Mouse (Mus musculus) liver, embryonic 14.5 days (tissue): ENCODE data around the gene Usp3. TPM values are rescaled to one million over a fixed set of nuclear protein-coding genes. Genes with fewer than 3 reads are reported as not detected.

Experiments
- ATAC-seq: fragments of 200-750 bp; cut with Nextera tagmentation; 2 replicates; pipeline ENCODE4 v1.8.0; 2017; ENCODE audit warnings: moderate number of reproducible peaks, mild to moderate bottlenecking, moderate library complexity; ENCODE audit not compliant: insufficient read depth
- DNase-seq, 3 experiments: peaks; one replicate each; pipeline ENCODE4 v3.0.0-alpha.2; 2012 to 2013; ENCODE audit warnings: low read depth in 3 of 3, low spot score in 3 of 3
- H3K27ac ChIP-seq: fragments of 300-500 bp; sonication (generic); 2 replicates; pipeline ENCODE4 v1.5.1; 2014; ENCODE audit warnings: moderate library complexity, mild to moderate bottlenecking, control low read depth, inconsistent platforms
- H3K27me3 ChIP-seq: fragments of 300-500 bp; sonication (generic); 2 replicates; pipeline ENCODE4 v1.6.1; 2014; ENCODE audit warnings: mild to moderate bottlenecking, low read length, moderate library complexity; ENCODE audit not compliant: control insufficient read depth, insufficient read depth
- H3K36me3 ChIP-seq: fragments of 300-500 bp; sonication (generic); replicated peaks from 2 replicates; pipeline ENCODE4 v1.6.1; 2014; ENCODE audit warnings: low read depth; ENCODE audit not compliant: control insufficient read depth, insufficient read depth
- H3K4me1 ChIP-seq, 2 experiments: fragments of 200-500 bp in 1 of 2; fragments of 300-500 bp in 1 of 2; sonication (generic) in 1 of 2; replicated peaks; 2 replicates each; pipeline ENCODE4 v1.6.1; 2012 to 2014; ENCODE audit warnings: antibody characterized with exemption in 1 of 2, inconsistent platforms in 1 of 2, low read length in 1 of 2; ENCODE audit not compliant: control insufficient read depth in 2 of 2, insufficient read depth in 2 of 2
- H3K4me2 ChIP-seq: fragments of 300-500 bp; sonication (generic); 2 replicates; pipeline ENCODE4 v1.6.1; 2014; ENCODE audit warnings: low read depth, mild to moderate bottlenecking, control low read depth, moderate library complexity
- H3K4me3 ChIP-seq, 2 experiments: fragments of 200-500 bp in 1 of 2; fragments of 300-500 bp in 1 of 2; sonication (generic) in 1 of 2; 2 replicates each; pipeline ENCODE4 v1.5.1; 2012 to 2014; ENCODE audit warnings: low read depth in 2 of 2, low read length in 2 of 2, mild to moderate bottlenecking in 2 of 2, control low read depth in 1 of 2, inconsistent platforms in 1 of 2, moderate library complexity in 1 of 2; ENCODE audit not compliant: insufficient read depth in 1 of 2
- H3K9ac ChIP-seq: fragments of 300-500 bp; sonication (generic); replicated peaks from 2 replicates; pipeline ENCODE4 v1.6.1; 2014; ENCODE audit warnings: mild to moderate bottlenecking, control low read depth, moderate library complexity
- H3K9me3 ChIP-seq: fragments of 300-500 bp; sonication (generic); 2 replicates; pipeline ENCODE4 v1.6.1; 2016; ENCODE audit warnings: low read length, mixed read lengths; ENCODE audit not compliant: control insufficient read depth
- CTCF ChIP-seq: IDR thresholded peaks from 2 replicates; pipeline ENCODE4 v1.5.1; 2016; ENCODE audit warnings: antibody characterized with exemption, low read depth, control low read depth
- EP300 ChIP-seq: IDR thresholded peaks from 2 replicates; pipeline ENCODE4 v1.6.1; 2016; ENCODE audit warnings: antibody characterized with exemption, low read depth
- WGBS: fragments of 180-500 bp; shearing (Covaris S2); extraction: QIAGEN DNeasy Blood & Tissue Kit; methylation state at CpG from one replicate; pipeline ENCODE4 v1.1.7; 2014; ENCODE audit not compliant: insufficient replicate concordance; 5-methylcytosine and 5-hydroxymethylcytosine counted together
- polyA plus RNA-seq, 2 experiments: library from polyadenylated mRNA; depleted of rRNA in 1 of 2; stranded (reverse) in 1 of 2; unstranded in 1 of 2; fragments of >200 nt; fragmentation: Nextera tagmentation in 1 of 2; extraction: Ambion mirVana in 1 of 2; gene quantifications; 2 replicates each; pipeline versions ENCODE4 v1.2.1 to v1.2.3; 2012 to 2014

The Usp3 gene
- polyA plus RNA-seq, 2 experiments, result 6.7 to 14.8 TPM

- H3K27ac ChIP-seq, result peak overlapping the region; percentile 70
- peak overlapping the region; percentile 80 to 96 for H3K4me3 ChIP-seq
- peaks cover 4 to 23% of the 10 kb centered on the region in 2 experiments for H3K4me1 ChIP-seq
- peak overlapping the region; percentile 58 for H3K9ac ChIP-seq
- no peaks in the 10 kb centered on the region for H3K9me3 ChIP-seq
- ATAC-seq (no peak), DNase-seq (no peak)
- H3K4me2 ChIP-seq, result peak overlapping the region; percentile 88
- WGBS, result 4% methylated on average over 12 of the region's 12 CpGs
- no peaks in the 10 kb centered on the region for H3K27me3 ChIP-seq
- TF ChIP-seq CTCF (no peak), EP300 (no peak)
- no peaks in the 10 kb centered on the region for H3K36me3 ChIP-seq
Measured at GRCm38 (mm10) chr9:66593613-66593969, 649 bp upstream of the Usp3 start.

- under 1% methylated on average over 58 of the region's 83 CpGs for WGBS
- H3K4me1 ChIP-seq, result peaks cover 4 to 23% of the 10 kb centered on the region in 2 experiments
- no peaks in the 10 kb centered on the region for H3K9me3 ChIP-seq
- peak overlapping the region; percentile 94 for H3K9ac ChIP-seq
- ATAC-seq (peak; percentile 70), DNase-seq (peak; percentile 33 to 40 (median 36))
- peak overlapping the region; percentile 90 to 96 for H3K4me3 ChIP-seq
- peak overlapping the region; percentile 88 for H3K4me2 ChIP-seq
- peak overlapping the region; percentile 34 for H3K27ac ChIP-seq
- H3K36me3 ChIP-seq, result no peaks in the 10 kb centered on the region
- TF ChIP-seq CTCF (no peak), EP300 (no peak)
- H3K27me3 ChIP-seq, result no peaks in the 10 kb centered on the region
Measured at GRCm38 (mm10) chr9:66591851-66592645, 894 bp downstream of the Usp3 start.

GRCm38 (mm10) chr9:66590051-66590450 is 2.9 kb downstream of the Usp3 start:
- Histone ChIP-seq H3K4me1 (peaks cover 4 to 28% of the 10 kb centered on the region in 2 experiments), H3K4me3 (no peak overlapping the region), H3K36me3 (no peaks in the 10 kb centered on the region), H3K9ac (no peak overlapping the region), H3K27ac (no peak overlapping the region), H3K9me3 (no peaks in the 10 kb centered on the region), H3K4me2 (no peak overlapping the region), H3K27me3 (no peaks in the 10 kb centered on the region)
- WGBS, result 69% methylated on average over 2 of the region's 2 CpGs
- ATAC-seq (no peak), DNase-seq (no peak)
- no peak for TF ChIP-seq CTCF
- TF ChIP-seq EP300, result no peak

GRCm38 (mm10) chr9:66587016-66587415 is 5.9 kb downstream of the Usp3 start:
- no peak overlapping the region for H3K4me3 ChIP-seq
- no peak for ATAC-seq
- TF ChIP-seq CTCF (no peak), EP300 (no peak)
- no peak overlapping the region for H3K9ac ChIP-seq
- peaks cover 0 to 17% of the 10 kb centered on the region in 2 experiments for H3K4me1 ChIP-seq
- no peak for DNase-seq
- no peaks in the 10 kb centered on the region for H3K27me3 ChIP-seq
- H3K36me3 ChIP-seq, result no peaks in the 10 kb centered on the region
- WGBS, result 75% methylated on average over 1 of the region's 1 CpGs
- no peak overlapping the region for H3K4me2 ChIP-seq
- no peak overlapping the region for H3K27ac ChIP-seq
- H3K9me3 ChIP-seq, result no peaks in the 10 kb centered on the region

- DNase-seq, result no peak
- no peak for ATAC-seq
- Histone ChIP-seq H3K9me3 (no peaks in the 10 kb centered on the region), H3K36me3 (no peaks in the 10 kb centered on the region), H3K4me3 (no peak overlapping the region), H3K9ac (no peak overlapping the region), H3K4me2 (no peak overlapping the region), H3K27ac (no peak overlapping the region), H3K27me3 (no peaks in the 10 kb centered on the region), H3K4me1 (peaks cover 0 to 16% of the 10 kb centered on the region in 2 experiments)
- no peak for TF ChIP-seq EP300
- TF ChIP-seq CTCF, result no peak
- WGBS, result 9% methylated on average over 1 of the region's 1 CpGs
Measured at GRCm38 (mm10) chr9:66586533-66586932, 6.4 kb downstream of the Usp3 start.
